Mouse (Mus musculus) ES-Bruce4 (cell line): ENCODE measurements around the gene Ddn.

Experiments used
- CTCF ChIP-seq: IDR thresholded peaks from one replicate; pipeline ENCODE4 v1.8.1; 2011; ENCODE audit warnings: low read depth, low read length
- EP300 ChIP-seq: IDR thresholded peaks from 2 replicates; pipeline ENCODE4 v1.6.1; 2011; ENCODE audit warnings: low read depth, low read length; ENCODE audit not compliant: insufficient read depth
- POLR2A ChIP-seq: IDR thresholded peaks from one replicate; pipeline ENCODE4 v1.8.1; 2011; ENCODE audit warnings: low read length; ENCODE audit not compliant: insufficient read depth

DNA sequence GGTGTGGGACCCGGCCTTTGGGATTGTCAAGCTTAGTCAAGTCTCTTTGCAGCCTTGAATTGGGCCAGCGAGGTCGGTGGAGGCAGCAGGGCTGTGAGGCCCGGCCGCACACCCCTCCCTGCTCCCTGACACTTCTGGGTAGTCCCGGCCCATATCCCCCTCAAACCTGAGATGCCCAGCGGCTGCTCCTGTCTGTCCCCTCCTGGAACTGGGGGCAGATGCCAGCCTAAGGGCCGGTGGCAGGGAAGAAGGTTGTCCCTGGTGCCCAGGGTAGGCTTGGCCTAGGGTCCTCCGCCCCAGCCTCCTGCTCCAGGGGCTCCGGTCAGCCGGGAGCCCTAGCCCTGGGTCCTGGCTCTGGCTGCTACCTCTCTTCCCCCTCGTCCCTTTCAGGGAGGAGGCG, 24.8 kb upstream of the Ddn start:
- TF ChIP-seq POLR2A: no peak
- no peak for TF ChIP-seq EP300
- no peak for TF ChIP-seq CTCF
